Mouse (Mus musculus) mature B cell (primary cell): ENCODE data around the gene Dmtf1.

Experiments
- in situ Hi-C: fragments of 300-500 bp; cut with MboI; formaldehyde crosslinking; loops from 2 replicates; pipeline ENCODE4 v1.14.3; 2019

Gene Dmtf1

DNA sequence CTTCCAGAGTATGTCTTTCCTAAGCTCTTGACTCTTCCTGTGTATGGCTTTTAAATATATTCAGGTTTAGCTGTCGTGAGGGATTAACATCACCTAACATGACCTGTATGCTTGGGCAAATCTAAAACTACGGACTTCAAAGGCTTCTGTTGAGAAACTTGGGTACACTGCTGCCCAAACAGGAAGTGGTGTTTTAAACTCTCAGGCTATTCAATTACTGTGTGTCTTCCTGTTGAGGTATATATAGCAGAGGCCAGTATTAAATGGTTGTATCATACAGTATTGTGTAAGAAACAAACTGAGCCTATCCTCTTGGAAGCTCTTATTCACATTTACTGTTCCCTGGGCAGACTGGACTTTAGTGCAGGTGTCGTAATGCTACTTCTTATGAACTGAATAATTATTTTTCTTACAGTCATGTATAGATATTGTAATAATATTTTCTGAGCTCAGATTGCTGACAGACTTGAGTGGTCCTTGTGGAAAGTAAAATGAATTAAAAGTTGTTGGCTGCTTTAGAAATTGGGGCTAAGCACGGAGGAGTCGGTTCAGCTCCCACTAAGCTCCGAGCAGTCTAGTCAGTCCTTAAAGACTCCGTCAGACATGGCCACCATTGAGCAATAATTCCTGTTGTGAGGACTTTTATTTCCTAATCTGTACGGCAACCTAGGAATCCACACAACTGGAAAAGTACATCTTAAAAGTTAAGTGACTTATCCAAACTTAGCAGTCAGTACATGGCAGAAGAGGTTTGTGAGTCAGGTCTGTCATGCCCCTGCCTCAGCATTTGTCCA, 54.1 kb downstream of the Dmtf1 start:
- in situ Hi-C loops, result no loop called here

DNA sequence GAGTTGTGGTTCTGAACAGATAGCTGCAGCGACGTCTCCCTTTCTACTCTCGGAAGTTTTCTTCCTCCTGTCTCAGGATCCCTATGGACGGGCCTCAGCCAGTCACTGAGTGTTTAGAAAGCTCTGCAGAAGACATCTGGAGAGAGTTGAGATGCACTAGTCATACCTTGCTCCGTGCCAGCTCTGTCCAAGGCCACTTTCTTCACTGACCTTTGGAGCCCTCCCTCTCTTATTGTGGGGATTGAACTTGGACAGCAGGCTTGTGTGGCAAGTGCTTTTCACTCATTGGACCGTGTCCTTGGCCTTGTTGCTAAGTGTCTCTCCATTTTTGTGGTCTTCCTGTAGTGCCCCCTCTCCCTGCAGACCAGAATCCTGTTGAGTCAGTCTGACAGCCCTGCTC, 54.8 kb downstream of the Dmtf1 start:
- in situ Hi-C loops, result no loop called here

DNA sequence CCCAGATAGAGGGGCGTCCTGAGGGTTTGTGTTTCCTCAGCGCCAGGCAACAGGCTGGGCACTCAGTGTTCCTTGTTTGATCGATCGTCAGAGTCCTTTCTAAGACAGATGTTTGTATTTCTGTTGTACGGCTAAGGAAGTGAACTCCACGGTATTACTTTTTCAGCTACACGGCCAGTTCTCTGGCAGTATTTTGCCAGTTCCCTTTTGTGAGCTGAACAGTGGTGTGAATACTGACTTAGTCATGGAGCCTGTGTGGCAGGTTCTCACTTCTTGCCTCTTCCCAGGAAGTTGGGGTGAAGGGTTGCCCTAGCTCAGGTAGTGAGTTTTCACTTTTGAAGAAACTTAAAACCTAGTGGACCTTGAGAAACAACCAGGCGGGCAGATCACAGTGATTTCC, 57.6 kb downstream of the Dmtf1 start:
- in situ Hi-C loops, result no loop called here

DNA sequence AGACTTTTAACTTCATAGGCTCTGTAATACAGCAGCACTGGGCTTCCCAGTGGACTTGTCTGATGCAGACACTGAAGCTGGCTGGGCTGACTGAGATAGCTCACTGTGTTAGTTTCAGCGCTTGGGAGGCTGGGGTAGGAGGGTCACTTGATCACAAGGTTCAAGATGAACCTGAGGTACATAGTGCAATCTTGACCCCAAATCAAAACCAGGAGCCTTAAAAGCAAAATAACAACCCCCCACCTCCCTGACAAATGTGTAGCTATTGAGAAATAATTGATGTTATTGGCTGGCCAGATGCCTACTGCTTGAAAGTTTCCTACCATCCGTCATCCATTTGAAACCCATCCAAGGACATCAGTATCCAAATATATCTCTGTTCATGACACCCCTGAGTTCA, 58.9 kb downstream of the Dmtf1 start:
- in situ Hi-C loops, result no loop called here

GRCm38 (mm10) chr5:9100849-9101801, 60.5 kb downstream of the Dmtf1 start:
- in situ Hi-C loops, result no loop called here

DNA sequence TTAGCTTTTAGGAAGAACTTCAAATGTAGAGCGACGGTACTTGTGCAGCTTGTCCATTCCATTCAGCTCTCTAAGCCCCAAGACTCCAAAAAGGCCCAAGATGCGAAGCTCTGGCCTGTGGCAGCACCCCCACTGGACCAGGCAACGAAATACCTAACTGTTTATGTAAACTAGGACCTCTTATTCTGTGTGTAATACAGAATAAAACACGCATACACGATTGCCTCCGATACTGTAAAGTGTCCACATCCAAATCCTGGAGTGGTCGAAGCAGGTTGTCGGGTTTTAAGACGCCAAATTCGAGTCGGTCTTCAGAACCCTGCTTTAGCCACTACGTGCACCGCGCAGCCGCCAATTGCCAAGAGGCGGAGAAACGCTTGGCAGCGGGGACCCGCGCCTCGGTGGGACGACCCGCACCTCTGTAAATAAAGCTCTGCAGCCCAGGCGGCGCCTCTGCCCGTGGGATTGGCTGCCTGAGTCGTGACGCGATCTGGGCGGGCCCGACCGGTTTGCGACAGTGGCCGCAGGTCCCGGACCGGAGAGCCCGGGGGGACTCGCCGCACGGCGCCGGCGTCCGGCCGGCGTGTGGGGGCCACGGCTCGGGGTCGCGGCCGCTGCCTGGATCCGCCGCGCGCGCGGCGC, 61.2 kb downstream of the Dmtf1 start, which contains the start of gene Tmem243:
Gene Tmem243 (plus strand): TSS at position 462 of the 642 bp plus-strand sequence.
- in situ Hi-C loops, result no loop called here

DNA sequence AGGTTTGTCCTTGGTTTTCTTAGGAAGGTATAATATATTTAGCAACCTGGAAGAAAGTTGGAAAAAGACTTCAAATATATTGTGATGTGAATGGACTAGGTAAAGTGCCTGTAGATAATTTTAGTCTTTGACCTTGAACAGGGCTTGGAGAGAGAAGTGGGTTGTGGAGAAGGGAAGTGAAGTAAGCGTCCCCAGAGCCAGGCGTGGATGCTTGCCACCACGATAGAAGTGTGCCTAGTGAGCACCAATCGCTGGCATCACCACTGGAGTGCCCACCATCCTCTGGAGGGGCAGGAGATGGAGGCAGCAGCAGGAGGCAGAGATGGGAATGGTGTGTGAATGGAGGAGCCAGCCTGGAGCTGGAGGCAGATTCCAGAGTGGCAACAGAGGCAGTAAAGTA, 68.1 kb downstream of the Dmtf1 start:
- in situ Hi-C loops, result no loop called here

GRCm38 (mm10) chr5:9092716-9093115, 68.9 kb downstream of the Dmtf1 start:
- in situ Hi-C loops, result no loop called here

GRCm38 (mm10) chr5:9090493-9091106, 71.0 kb downstream of the Dmtf1 start:
- in situ Hi-C loops, result no loop called here

- in situ Hi-C loops, result no loop called here
These were observed 74.5 kb downstream of the Dmtf1 start for GRCm38 (mm10) chr5:9086924-9087719.

DNA sequence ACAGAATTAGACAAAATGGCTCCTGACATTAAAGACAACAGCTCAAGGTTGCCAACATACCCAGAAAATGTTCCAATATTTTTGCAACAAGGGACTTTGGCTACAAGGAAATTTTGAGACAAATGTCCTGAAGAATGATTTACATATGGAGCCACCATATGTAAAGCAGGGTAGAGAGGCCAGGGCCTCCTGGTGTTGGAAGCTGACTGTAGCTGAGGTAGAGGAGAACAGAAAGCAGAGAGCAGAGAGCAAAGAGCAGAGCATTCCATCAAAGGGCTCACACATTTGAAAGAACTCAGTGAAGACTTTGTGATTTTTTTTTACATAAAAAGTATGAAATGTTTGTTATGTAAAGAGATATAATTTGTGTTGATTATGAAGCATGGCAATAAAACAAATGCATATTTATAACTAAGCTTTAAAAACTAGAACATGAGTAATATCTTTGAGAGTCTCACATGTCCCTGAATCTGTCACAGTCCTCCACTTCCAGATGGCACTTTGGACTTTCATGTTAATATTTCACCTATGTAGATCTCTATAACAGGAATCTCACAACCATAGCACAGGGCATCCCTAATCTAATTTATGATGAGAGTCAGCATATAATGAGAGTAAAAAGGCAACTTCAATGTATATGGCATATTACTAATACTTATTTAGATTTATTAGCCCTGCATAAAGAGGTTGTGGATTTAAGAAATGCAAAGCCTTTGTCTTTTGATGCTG, 81.6 kb downstream of the Dmtf1 start:
- in situ Hi-C loops, result no loop called here

DNA sequence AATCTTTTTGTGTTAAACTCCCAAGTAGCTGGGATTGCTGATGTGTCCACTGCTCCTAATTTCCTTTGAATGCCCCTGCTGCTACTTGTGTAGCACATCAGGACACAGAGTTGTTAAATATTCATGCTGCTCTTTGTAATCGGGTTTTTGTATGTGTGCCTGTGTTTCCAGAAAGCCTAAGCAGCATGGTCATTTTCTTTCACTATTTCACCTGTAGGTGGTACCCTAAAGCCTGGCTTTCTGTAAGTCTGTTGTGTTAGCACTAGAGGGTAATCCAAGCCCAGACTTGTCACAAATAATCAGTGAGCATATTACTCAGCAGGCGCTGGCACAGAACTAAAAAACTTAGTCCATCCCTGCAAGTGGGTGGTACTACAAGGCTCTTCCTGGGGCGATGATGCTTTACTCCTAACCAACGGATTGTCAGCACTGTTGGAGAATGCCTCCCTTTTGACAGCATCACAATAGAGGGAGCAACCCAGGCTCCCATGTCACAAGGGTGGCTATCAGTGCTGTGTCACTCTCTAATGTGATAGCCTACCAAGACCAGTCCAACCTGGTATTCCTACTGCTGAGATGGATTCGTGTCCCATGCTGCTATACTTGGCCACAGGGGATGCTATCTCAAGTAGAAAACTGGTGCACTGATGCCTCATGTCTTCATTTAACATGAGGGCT, 88.3 kb downstream of the Dmtf1 start:
- in situ Hi-C loops, result loop anchor here (25.0 kb wide), 1 partner anchor 586 kb away; no protein-coding TSS in a partner anchor

GRCm38 (mm10) chr5:9071360-9071759, 90.2 kb downstream of the Dmtf1 start:
- in situ Hi-C loops, result loop anchor here (25.0 kb wide), 1 partner anchor 584 kb away; no protein-coding TSS in a partner anchor

- in situ Hi-C loops, result loop anchor here (25.0 kb wide), 1 partner anchor 582 kb away; no protein-coding TSS in a partner anchor
These were observed 91.9 kb downstream of the Dmtf1 start for GRCm38 (mm10) chr5:9069599-9070209.

DNA sequence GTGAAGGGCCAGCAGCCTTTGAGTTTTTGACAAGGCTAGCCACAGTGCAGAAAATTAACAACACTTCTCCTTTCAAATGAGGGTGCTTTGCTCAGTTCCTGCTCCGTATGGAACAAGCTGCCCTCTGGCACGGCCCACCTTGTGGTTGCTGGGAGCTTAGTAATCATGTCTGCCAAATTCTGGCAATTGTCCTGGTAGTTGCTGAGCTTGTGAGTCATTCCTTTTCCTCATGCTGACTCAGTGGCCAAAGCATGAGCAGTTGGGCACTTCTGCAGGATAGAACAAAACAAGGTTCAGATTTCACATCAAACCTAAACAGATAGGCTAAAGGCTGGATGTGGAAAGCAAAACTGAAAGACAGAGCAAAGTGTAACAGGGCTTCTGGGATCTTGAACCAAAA, 92.7 kb downstream of the Dmtf1 start:
- in situ Hi-C loops, result loop anchor here (25.0 kb wide), 1 partner anchor 582 kb away; no protein-coding TSS in a partner anchor
